Mouse (Mus musculus): Measurements from ENCODE around the gene St14. TPM values are rescaled to one million over a fixed set of nuclear protein-coding genes. Genes with fewer than 3 reads are reported as not detected.
"Not testable (repeated sequence)": the region's sequence is repeated elsewhere in the genome, so short reads cannot be mapped to it uniquely, and the experiment has no call there.

Gene St14
- polyA plus RNA-seq, 1 experiment: 0.56 TPM

- DNase-seq (ENCODE audit: extremely low spot score in 1 of 2, low spot score in 1 of 2): no peak
Measured at GRCm38 (mm10) chr9:31088883-31089282, 42.8 kb downstream of the St14 start.

DNA sequence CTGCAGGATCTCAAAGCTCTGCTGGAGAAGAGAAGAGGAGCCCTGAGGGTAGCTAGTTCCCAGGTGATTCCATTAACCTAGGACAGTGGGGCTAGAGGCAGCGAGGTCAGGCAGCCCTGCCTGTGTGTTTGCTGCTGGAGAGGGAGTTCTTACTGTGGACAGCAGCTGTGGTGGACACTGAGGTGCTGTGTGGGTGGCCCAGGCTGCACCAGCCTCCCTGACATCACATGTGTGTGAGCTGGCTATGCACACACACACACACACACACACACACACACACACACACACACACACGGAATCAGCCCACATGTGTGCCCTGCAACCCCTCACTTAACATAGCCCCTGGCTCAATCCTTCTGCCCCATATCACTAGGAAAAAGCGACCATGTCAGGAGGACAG lies 43.5 kb downstream of the St14 start:
- DNase-seq (ENCODE audit: extremely low spot score in 1 of 2, low spot score in 1 of 2): no peak

- no peak for DNase-seq (ENCODE audit: extremely low spot score in 1 of 2, low spot score in 1 of 2)
Measured at GRCm38 (mm10) chr9:31087466-31087865, 44.2 kb downstream of the St14 start.

DNA sequence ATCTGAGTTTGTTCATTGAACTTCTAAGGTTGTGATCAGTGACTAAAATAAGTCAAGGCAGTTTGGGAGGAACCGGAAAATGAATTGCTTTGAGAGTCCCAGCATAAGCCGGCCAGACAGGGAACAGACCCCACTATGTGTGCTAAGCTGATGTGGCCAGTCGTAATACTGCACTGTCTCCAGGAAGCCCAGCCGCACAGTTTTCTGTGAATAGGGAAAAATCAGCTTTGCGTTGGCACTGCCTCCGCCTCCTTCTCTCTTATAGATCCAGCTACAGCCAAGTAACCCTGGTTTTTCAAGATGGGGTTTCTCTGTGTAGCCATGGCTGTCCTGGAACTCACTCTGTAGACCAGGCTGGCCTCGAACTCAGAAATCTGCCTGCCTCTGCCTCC lies 44.9 kb downstream of the St14 start:
- DNase-seq (ENCODE audit: extremely low spot score in 1 of 2, low spot score in 1 of 2): no peak

- DNase-seq (ENCODE audit: extremely low spot score in 1 of 2, low spot score in 1 of 2): peak; percentile 28 to 87
Measured at GRCm38 (mm10) chr9:31086085-31086753, 45.4 kb downstream of the St14 start.

DNA sequence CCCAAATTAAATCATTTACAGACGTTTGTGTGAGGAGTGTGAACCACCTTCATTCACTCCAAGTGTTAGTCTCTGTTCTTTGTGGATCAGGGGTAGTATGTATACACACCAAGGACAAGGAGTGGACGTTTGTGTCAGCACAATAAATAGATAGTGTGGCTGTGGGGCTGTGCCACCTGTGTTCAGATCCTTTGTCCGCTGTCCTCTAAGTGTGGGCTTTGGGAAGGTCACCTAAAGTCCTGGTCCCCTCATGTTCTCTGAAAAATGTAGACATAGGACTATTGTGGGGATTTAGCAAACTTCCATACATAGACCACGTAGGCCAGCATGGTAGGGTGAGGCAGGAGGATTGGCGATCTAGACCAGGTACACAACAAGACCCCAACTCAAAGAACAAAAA lies 46.1 kb downstream of the St14 start:
- no peak for DNase-seq (ENCODE audit: extremely low spot score in 1 of 2, low spot score in 1 of 2)

GRCm38 (mm10) chr9:31082771-31083170 lies 48.9 kb downstream of the St14 start:
- DNase-seq (ENCODE audit: extremely low spot score in 1 of 2, low spot score in 1 of 2): no peak

DNA sequence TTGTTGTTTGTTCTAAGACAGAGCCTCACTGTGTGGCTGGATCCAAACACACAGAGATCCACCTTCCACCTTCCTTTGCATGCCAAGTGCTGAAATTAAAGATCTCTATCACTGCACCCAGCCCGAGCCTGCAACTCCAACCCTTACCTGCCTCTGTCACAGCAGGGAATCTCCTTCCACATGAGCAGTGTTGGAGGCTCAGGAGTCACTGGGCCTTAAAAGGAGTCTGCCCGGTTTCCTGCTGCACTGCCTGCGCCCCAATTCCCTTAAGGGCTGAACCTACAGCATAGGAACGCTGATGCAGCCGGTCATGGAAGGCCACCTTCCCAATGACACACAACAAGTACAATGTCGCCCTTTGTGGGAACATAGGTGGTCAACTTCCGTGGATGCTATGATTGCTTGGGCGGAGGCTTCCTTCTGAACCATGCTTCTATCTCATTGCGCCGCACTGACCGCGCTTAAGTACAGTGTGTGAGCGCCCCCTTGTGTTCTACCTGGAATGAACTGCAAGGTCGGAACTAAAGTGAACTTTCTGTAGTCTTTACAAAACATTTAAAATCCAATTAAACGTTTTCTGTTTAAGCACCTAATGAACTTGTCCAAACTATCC lies 49.5 kb downstream of the St14 start:
- DNase-seq (ENCODE audit: extremely low spot score in 1 of 2, low spot score in 1 of 2): peak; percentile 43 to 89

GRCm38 (mm10) chr9:31080726-31081125 lies 50.9 kb downstream of the St14 start:
- no peak for DNase-seq (ENCODE audit: extremely low spot score in 1 of 2, low spot score in 1 of 2)

- DNase-seq (ENCODE audit: extremely low spot score in 1 of 2, low spot score in 1 of 2): no peak
Measured at GRCm38 (mm10) chr9:31074836-31075235, 56.8 kb downstream of the St14 start.

GRCm38 (mm10) chr9:31073797-31074196 lies 57.9 kb downstream of the St14 start:
- no peak for DNase-seq (ENCODE audit: extremely low spot score in 1 of 2, low spot score in 1 of 2)

GRCm38 (mm10) chr9:31072256-31072655 lies 59.4 kb downstream of the St14 start:
- no peak for DNase-seq (ENCODE audit: extremely low spot score in 1 of 2, low spot score in 1 of 2)

DNA sequence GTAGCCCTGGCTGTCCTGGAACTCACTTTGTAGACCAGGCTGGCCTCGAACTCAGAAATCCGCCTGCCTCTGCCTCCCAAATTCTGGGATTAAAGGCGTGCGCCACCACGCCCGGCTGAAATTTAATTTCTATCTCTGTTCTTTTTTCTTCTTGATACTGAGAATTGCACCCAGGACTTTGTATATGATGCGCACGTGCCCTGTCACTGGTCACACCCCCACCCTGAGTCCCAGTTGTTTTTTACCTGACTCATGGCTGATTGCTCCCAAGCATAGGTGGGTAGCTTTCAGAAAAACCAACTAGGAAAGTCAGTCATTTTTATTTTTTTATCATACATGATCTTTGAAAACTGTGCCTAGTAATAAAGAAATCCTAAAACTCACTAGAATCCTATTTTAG lies 60.9 kb downstream of the St14 start:
- no peak for DNase-seq (ENCODE audit: extremely low spot score in 1 of 2, low spot score in 1 of 2)

DNA sequence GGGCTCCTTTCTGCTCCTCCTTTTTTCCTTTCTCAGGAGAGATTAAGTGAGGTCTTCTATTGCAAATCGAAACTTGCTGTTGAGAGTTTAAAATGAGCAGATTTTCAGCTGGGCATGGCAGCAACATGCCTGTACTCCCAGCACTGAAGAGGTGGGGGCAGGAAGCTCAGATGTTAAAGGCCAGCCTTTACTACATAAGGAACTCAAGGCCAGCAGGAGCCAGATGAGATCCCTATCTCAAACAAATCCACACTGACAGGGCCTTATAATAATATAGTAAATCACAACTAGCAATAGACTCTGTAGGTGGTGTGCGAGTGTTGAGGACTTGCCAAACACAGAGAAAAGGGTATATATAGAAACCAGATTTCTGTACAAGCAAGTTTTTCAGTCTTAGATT lies 72.9 kb downstream of the St14 start:
- DNase-seq (ENCODE audit: extremely low spot score in 1 of 2, low spot score in 1 of 2): peak; percentile 14 to 29

DNA sequence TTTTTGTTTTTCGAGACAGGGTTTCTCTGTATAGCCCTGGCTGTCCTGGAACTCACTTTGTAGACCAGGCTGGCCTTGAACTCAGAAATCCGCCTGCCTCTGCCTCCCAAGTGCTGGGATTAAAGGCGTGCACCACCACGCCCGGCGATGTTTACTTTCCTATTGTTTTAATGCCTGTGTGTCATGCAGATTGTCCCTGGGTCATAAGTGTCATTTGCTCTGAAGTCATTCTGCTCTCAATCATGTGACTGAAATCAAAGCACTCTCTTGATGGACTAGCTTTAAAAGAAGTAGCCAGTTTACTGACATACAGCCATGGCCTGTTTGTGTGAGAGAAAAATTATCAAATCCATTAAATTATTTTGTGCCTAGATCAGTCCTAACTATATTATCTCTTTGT lies 80.1 kb downstream of the St14 start:
- not testable (repeated sequence) for DNase-seq (ENCODE audit: extremely low spot score in 1 of 2, low spot score in 1 of 2)

DNA sequence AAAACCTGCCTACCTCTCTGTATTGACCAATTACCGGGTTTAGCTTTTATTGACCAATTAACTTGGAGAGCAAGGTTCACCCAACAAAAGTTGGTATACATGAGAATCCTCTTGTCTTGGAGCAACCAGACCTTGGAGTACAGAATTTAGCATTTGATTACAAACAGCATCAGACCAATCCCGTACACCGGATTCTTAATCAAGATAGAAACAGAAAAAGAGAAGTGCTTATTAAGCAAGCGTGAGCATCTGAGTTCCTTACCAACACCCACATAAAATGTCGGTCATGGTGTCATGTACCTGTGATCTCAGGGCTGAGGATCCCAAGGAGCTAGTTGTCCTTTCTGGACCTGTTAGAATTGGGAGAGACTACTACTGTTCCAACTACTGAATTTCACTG lies 81.4 kb downstream of the St14 start:
- no peak for DNase-seq (ENCODE audit: extremely low spot score in 1 of 2, low spot score in 1 of 2)

Other genes with a start within 250 kb of the St14 start
- 5.4 and 5.5 TPM in 2 replicates for gene Adamts15, start 209.4 kb downstream of the St14 start, polyA plus RNA-seq (2012; rRNA removed)
- gene Adamts8, start 189.3 kb downstream of the St14 start, polyA plus RNA-seq (2012; rRNA removed): 1.5 and 1.7 TPM in 2 replicates
- 8.4 and 9.5 TPM in 2 replicates for gene Zbtb44, start 101.2 kb downstream of the St14 start, polyA plus RNA-seq (2012; rRNA removed)
- gene Aplp2, start 80.0 kb upstream of the St14 start, polyA plus RNA-seq (2012; rRNA removed): 788 and 803 TPM in 2 replicates
- gene Prdm10, start 148.7 kb upstream of the St14 start, polyA plus RNA-seq (2012; rRNA removed): 20.5 and 21.2 TPM in 2 replicates